Mouse (Mus musculus): ENCODE measurements around the gene Prune1. TPM values are rescaled to one million over a fixed set of nuclear protein-coding genes. Genes with fewer than 3 reads are reported as not detected.

The Prune1 gene
- polyA plus RNA-seq (2012; rRNA removed), result 5.5 and 7.9 TPM in 2 replicates

DNA sequence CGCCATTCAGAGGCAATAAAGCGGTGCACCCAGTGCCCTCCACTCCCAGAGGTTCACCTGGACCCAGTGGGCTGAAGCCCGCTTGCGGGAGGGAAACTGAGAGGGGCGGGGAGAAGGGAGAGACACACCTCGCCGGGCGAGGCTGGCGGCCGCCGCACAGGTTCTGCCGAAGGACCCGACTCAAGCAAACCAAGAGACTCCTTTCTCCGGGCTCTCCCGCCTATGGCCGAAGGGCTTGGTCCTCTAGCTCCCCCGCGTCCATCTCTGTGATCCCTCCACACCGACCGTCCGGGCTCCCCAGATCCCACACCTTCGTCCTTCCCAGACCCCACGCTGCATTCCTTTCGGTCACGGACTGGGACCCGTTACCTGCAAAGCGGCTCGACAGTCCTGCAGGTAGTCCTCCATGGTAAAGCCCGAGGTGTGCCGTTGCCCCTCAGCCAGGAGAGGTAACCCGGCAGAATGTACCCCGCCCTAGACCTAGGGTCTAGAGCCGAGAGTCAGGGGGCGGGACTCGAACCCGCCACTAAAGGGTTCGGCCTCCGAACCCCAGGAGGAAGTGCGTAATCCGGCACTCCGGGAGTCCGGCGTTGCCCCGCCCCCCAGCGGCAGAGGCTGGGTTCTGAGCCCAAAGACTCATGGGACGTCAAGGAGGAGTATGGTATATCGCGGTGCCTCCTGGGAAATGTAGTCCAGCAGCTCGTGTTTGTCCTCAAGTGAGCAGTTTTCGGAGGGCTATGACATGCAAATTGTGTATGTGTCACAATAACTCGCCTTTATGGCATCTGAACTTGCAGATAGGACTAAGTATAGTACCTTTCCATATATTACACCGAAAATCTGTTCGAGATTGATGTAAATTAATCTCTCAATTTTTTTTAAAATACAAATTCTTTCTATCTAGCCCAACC, at the start of gene Prune1, which contains the start of gene Mindy1:
Gene Prune1 (minus strand): TSS at position 861 of the 911 bp plus-strand sequence.
Gene Mindy1 (plus strand): TSS at position 130 of the 911 bp plus-strand sequence.

DNA sequence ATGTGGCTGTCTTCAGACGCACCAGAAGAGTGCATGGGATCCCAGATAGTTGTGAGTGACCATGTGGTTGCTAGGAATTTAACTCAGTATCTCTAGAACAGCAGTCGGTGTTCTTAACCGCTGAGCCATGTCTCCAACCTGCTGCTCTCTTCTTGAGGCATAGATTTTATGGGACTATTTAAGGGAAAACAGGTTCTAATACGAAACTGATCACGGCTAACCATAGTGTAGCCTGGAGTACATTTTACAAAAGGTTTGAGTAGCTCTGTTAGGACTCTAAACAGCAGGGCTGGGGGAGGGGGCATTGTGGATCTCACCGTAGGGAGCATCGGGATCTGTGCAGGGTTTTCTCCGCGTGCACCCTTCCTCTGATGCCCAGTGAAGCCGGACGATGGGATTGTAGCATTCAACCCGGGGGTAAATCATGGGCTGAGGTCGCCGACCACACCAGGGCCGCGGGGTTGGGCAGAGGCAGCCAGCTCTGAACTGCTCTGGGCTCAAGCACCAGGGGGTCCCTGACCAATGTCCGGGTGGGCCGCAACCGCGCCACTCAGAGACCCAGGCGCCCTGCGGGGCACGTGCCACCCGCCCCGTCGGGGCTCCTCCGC, 32.7 kb upstream of the Prune1 start, which contains the start of gene Cers2:
Gene Cers2 (plus strand): TSS at position 306 of the 608 bp plus-strand sequence.

GRCm38 (mm10) chr3:95307100-95307499, 25.2 kb upstream of the Prune1 start, which contains the start of gene Anxa9:
TSS of gene Anxa9 (minus strand) at chr3:95307176.

GRCm38 (mm10) chr3:95250783-95251424, 31.0 kb downstream of the Prune1 start, which contains the start of gene Bnipl:
TSS of gene Bnipl (minus strand) at chr3:95251193.

GRCm38 (mm10) chr3:95241498-95241897, 40.4 kb downstream of the Prune1 start, which contains the start of gene Gm128:
TSS of gene Gm128 (minus strand) at chr3:95241598.

DNA sequence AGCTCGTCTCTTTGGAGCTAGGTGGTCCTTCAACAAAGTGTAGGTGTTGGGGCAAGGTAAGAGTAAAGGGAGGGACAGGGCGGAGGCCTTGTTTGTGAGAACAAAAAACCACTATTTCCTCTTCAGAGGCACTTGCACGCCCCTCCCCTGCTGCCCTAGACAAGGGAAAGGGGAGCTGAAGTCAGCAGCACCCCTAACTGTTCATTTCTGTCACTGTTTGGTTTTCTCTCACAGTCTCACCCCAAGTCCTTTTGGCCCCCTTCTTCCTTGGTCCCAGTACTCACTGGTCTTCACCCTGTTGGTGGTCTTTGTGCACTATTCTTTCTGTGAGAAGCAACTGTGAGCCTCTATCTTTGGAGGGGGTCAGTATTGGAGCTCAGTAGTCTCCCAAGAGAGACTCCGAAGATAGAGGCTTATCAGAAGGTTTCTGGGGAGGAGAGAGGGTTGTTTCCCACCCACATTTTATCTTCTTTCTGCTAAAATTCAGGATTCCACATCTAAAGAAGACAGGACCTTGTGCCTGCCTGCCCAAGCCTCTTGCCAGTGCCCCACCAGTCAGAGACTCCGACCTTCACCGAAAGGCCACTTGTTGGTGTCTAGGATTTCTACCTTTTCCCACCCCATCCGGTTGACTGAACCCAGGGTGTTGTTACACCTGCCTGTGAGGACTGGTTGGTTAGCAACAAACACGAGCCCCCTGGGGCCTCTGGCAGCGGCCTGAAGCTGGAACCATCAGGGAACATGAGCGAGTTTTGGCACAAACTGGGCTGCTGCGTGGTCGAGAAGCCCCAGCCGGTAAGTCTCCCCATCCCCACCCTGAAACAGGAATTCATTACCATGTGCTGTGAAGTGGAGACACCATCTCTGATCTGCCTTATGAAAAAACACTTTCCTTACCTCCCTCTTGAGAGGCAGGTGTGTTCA, 50.3 kb downstream of the Prune1 start, which contains the start of gene Mllt11:
Gene Mllt11 (minus strand): TSS at position 874 of the 924 bp plus-strand sequence.

GRCm38 (mm10) chr3:95228148-95228893, 53.6 kb downstream of the Prune1 start, which contains the start of gene Cdc42se1:
TSS of gene Cdc42se1 (plus strand) at chr3:95228732.

DNA sequence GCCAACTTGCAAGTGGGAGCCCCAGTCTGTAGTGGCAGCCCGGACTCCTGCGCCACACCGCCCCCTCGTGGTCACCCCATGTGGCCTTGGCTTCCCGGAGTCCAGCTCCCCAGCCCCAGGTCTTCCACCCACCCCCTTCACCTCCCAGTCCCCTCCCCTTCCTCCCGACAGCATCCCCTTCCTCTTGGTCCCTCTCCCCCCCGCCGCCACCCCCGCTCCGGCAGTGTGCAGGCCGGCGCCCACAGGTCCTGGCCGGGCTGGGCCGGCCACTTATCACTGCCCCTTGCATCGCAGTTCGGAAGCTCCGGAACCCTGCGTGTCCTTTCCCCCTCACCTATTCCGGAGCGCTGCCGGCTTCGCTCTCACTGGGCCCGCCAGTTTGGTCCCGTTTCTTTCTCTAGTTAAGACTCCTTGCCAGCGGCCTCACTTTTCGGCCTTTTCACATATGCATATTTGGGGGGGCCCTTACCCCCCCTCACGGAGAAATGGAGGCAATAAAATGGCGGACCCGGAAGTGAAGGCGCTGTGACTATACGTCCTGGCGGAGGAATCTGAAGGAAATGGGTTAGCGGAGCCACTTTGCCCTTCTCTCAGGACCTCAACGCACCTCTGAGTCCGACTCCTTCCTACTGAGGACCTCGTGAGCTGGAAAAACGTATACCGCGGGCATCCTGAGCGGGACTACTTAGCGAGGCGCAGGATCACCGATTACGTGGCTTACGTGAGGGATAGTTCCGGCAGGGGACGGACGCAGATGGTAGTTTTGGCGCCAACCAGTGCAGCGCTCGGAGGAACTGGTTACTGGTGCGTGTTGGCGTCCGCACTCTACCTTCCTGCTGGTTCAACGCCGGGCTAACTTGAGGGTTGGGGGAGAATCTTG, 64.4 kb downstream of the Prune1 start, which contains the start of gene Gabpb2:
Gene Gabpb2 (minus strand): TSS at position 662 of the 880 bp plus-strand sequence.

Other genes with a start within 250 kb of the Prune1 start
- gene Psmd4, start 239.5 kb downstream of the Prune1 start, polyA plus RNA-seq (2012; rRNA removed), result 44.5 and 46.3 TPM in 2 replicates
- gene Pip5k1a, start 175.1 kb downstream of the Prune1 start, polyA plus RNA-seq (2012; rRNA removed), result 6.3 and 7.3 TPM in 2 replicates
- gene Vps72, start 171.1 kb downstream of the Prune1 start, polyA plus RNA-seq (2012; rRNA removed), result 31.7 and 34.4 TPM in 2 replicates
- gene Tmod4, start 157.6 kb downstream of the Prune1 start, polyA plus RNA-seq (2012; rRNA removed), result 0.68 and 1.2 TPM in 2 replicates
- gene Scnm1, start 148.1 kb downstream of the Prune1 start, polyA plus RNA-seq (2012; rRNA removed), result 10.4 and 15.6 TPM in 2 replicates
- 2.4 and 2.5 TPM in 2 replicates for gene Lysmd1, start 148.0 kb downstream of the Prune1 start, polyA plus RNA-seq (2012; rRNA removed)
- gene Tnfaip8l2, start 139.7 kb downstream of the Prune1 start, polyA plus RNA-seq (2012; rRNA removed), result 1.6 and 5.7 TPM in 2 replicates
- gene Sema6c, start 121.6 kb downstream of the Prune1 start, polyA plus RNA-seq (2012; rRNA removed), result 4.5 and 6.8 TPM in 2 replicates
- 1.8 and 2.6 TPM in 2 replicates for gene Gabpb2, start 64.2 kb downstream of the Prune1 start, polyA plus RNA-seq (2012; rRNA removed)
- gene Cdc42se1, start 53.3 kb downstream of the Prune1 start, polyA plus RNA-seq (2012; rRNA removed), result 33.6 and 48.9 TPM in 2 replicates
- 5.1 and 6.1 TPM in 2 replicates for gene Mllt11, start 49.9 kb downstream of the Prune1 start, polyA plus RNA-seq (2012; rRNA removed)
- 0.43 and 0.90 TPM in 2 replicates for gene Gm128, start 40.5 kb downstream of the Prune1 start, polyA plus RNA-seq (2012; rRNA removed)
- 7.9 and 8.0 TPM in 2 replicates for gene Bnipl, start 30.9 kb downstream of the Prune1 start, polyA plus RNA-seq (2012; rRNA removed)
- 58.1 and 69.6 TPM in 2 replicates for gene Mindy1, start 731 bp downstream of the Prune1 start, polyA plus RNA-seq (2012; rRNA removed)
- 7.4 and 10.1 TPM in 2 replicates for gene Anxa9, start 25.1 kb upstream of the Prune1 start, polyA plus RNA-seq (2012; rRNA removed)
- gene Cers2, start 32.7 kb upstream of the Prune1 start, polyA plus RNA-seq (2012; rRNA removed), result 17.4 and 19.9 TPM in 2 replicates
- gene Setdb1, start 75.1 kb upstream of the Prune1 start, polyA plus RNA-seq (2012; rRNA removed), result 2.4 and 3.3 TPM in 2 replicates
- gene 4930558C23Rik, start 120.8 kb upstream of the Prune1 start, polyA plus RNA-seq (2012; rRNA removed), result not detected in 2 replicates
- gene Arnt, start 152.3 kb upstream of the Prune1 start, polyA plus RNA-seq (2012; rRNA removed), result 15.3 and 16.3 TPM in 2 replicates
- gene Ctsk, start 217.2 kb upstream of the Prune1 start, polyA plus RNA-seq (2012; rRNA removed), result 1.2 and 2.1 TPM in 2 replicates
- gene Ctss, start 244.7 kb upstream of the Prune1 start, polyA plus RNA-seq (2012; rRNA removed), result 1.7 and 2.6 TPM in 2 replicates